Mouse (Mus musculus) myocyte (in vitro differentiated cells): ENCODE data around the gene Pak3.

Experiments
- CEBPB ChIP-seq: IDR thresholded peaks from 2 replicates; pipeline ENCODE4 v1.6.1; 2011; ENCODE audit warnings: mild to moderate bottlenecking, moderate library complexity; ENCODE audit not compliant: poor library complexity, insufficient read depth, severe bottlenecking
- E2F4 ChIP-seq: IDR thresholded peaks from one replicate; pipeline ENCODE4 v1.6.1; 2011; ENCODE audit warnings: mild to moderate bottlenecking, control low read depth, moderate library complexity; ENCODE audit not compliant: insufficient read depth
- MAX ChIP-seq: IDR thresholded peaks from one replicate; pipeline ENCODE4 v1.6.1; 2011; ENCODE audit warnings: low read depth, mild to moderate bottlenecking, control low read depth
- MYOD1 ChIP-seq, 3 experiments: IDR thresholded peaks; one replicate each; pipeline ENCODE4 v1.6.1; 2011; ENCODE audit warnings: control low read depth in 2 of 3, low read depth in 2 of 3, mild to moderate bottlenecking in 2 of 3, moderate library complexity in 1 of 3; ENCODE audit not compliant: insufficient read length in 2 of 3, control insufficient read depth in 1 of 3
- POLR2A ChIP-seq: IDR thresholded peaks from one replicate; pipeline ENCODE4 v1.6.1; 2011; ENCODE audit warnings: low read depth, mild to moderate bottlenecking, control low read depth, moderate library complexity; ENCODE audit not compliant: insufficient read length
- POLR2AphosphoS2 ChIP-seq: IDR thresholded peaks from one replicate; pipeline ENCODE4 v1.6.1; 2011; ENCODE audit warnings: low read depth, control low read depth; ENCODE audit not compliant: insufficient read length
- REST ChIP-seq: IDR thresholded peaks from one replicate; pipeline ENCODE4 v1.6.1; 2011; ENCODE audit warnings: mild to moderate bottlenecking, control low read depth, moderate library complexity; ENCODE audit not compliant: insufficient read depth, insufficient read length
- SRF ChIP-seq: IDR thresholded peaks from one replicate; pipeline ENCODE4 v1.6.1; 2011; ENCODE audit warnings: low read depth; ENCODE audit not compliant: control insufficient read depth, insufficient read length
- TCF12 ChIP-seq: IDR thresholded peaks from one replicate; pipeline ENCODE4 v1.6.1; 2011; ENCODE audit warnings: mild to moderate bottlenecking, control low read depth; ENCODE audit not compliant: poor library complexity, insufficient read depth, severe bottlenecking
- TCF3 ChIP-seq: IDR thresholded peaks from one replicate; pipeline ENCODE4 v1.6.1; 2011; ENCODE audit warnings: low read depth, control low read depth; ENCODE audit not compliant: insufficient read length
- USF1 ChIP-seq: IDR thresholded peaks from one replicate; pipeline ENCODE4 v1.6.1; 2011; ENCODE audit warnings: low read depth, mild to moderate bottlenecking, control low read depth, moderate library complexity

GRCm38 (mm10) chrX:143654308-143655176 lies 136.2 kb downstream of the Pak3 start:
- no peak for TF ChIP-seq POLR2A
- TF ChIP-seq POLR2AphosphoS2, result no peak
- TF ChIP-seq USF1, result no peak
- TF ChIP-seq CEBPB, result no peak
- no peak for TF ChIP-seq TCF12
- no peak for TF ChIP-seq MAX
- TF ChIP-seq MYOD1 (IDR thresholded peaks at IDR 0.05; ENCODE audit: control insufficient read depth in 1 of 3, insufficient read length in 2 of 3, low read depth in 2 of 3), result no peak
- no peak for TF ChIP-seq E2F4
- no peak for TF ChIP-seq TCF3
- TF ChIP-seq SRF, result no peak
- TF ChIP-seq REST, result no peak
